Mouse (Mus musculus): ENCODE data around the gene Nfil3.

DNA sequence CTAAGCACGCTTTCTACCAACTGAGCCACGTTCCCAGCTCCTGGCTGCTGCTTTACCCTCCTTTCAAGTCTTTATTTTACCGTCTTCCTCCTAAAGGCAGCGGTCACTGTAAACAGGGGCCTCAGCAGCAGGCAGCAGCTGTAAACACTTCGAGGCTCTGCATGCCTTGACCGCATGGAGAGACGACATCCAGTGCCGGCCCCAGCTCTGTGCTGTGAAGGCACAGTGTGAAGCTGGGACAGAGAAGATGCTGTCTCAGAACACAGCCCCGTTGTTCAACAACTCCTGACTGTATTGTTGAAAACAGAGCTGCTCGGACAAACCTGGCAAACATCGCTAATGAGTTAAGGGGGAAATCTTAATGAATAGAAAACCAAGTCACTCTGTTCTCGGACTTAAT is 30.6 kb upstream of the Nfil3 start:
- no peak for TF ChIP-seq CTCF (IDR thresholded peaks at IDR 0.05; ENCODE audit: low read depth)
- no peak for TF ChIP-seq EP300 (IDR thresholded peaks at IDR 0.05; ENCODE audit: low read depth)
